Mouse (Mus musculus): ENCODE results near the gene Smarcad1. TPM values are rescaled to one million over a fixed set of nuclear protein-coding genes. Genes with fewer than 3 reads are reported as not detected.
"Not testable (repeated sequence)": the region's sequence is repeated elsewhere in the genome, so short reads cannot be mapped to it uniquely, and the experiment has no call there.

Smarcad1 gene
- polyA plus RNA-seq (2014; fragmentation: Nextera tagmentation; extraction: Ambion mirVana) = 46.7 and 48.3 TPM in 2 replicates

- Histone ChIP-seq H3K9ac (ENCODE audit: low read depth, low read length) (peak within 1 kb of the TSS; percentile 99), H3K4me2 (ENCODE audit: low read depth, low read length) (peak within 1 kb of the TSS; percentile 77), H3K9me3 (ENCODE audit: control insufficient read depth, low read length) (0 out of 2 replicates have a peak, but pooled peaks cover 8% of the 10 kb centered on the region), H3K27me3 (replicated peaks; ENCODE audit: control insufficient read depth, insufficient read depth, low read length) (no peaks in the 10 kb centered on the region), H3K4me1 (ENCODE audit: control insufficient read depth, insufficient read depth, low read length) (peaks cover 9% of the 10 kb centered on the region), H3K27ac (replicated peaks; ENCODE audit: low read depth, low read length) (peak within 1 kb of the TSS; percentile 98), H3K36me3 (ENCODE audit: control insufficient read depth, insufficient read depth, low read length) (peaks cover 37% of the 10 kb centered on the region), H3K4me3 (ENCODE audit: low read depth, low read length) (peak within 1 kb of the TSS; percentile 83)
- ATAC-seq (ENCODE audit: low read depth) = peak; percentile 95
- under 1% methylated on average over 80 of the region's 81 CpGs for WGBS
- peak; percentile 99 for DNase-seq (ENCODE audit: low spot score)
These were observed at the start of gene Smarcad1 for GRCm38 (mm10) chr6:65042491-65043171. Gene Smarcad1, plus strand, starts transcription at chr6:65042583.

GRCm38 (mm10) chr6:64996824-64997421 lies 45.5 kb upstream of the Smarcad1 start:
- H3K4me3 ChIP-seq (ENCODE audit: low read depth, low read length) = no peak overlapping the region
- DNase-seq (ENCODE audit: low spot score) (peak; percentile 48), ATAC-seq (ENCODE audit: low read depth) (peak; percentile 75)
- no peak overlapping the region for H3K27ac ChIP-seq (replicated peaks; ENCODE audit: low read depth, low read length)
- no peaks in the 10 kb centered on the region for H3K9me3 ChIP-seq (ENCODE audit: control insufficient read depth, low read length)
- no peaks in the 10 kb centered on the region for H3K36me3 ChIP-seq (ENCODE audit: control insufficient read depth, insufficient read depth, low read length)
- no peaks in the 10 kb centered on the region for H3K27me3 ChIP-seq (replicated peaks; ENCODE audit: control insufficient read depth, insufficient read depth, low read length)
- no peaks in the 10 kb centered on the region for H3K4me1 ChIP-seq (ENCODE audit: control insufficient read depth, insufficient read depth, low read length)
- H3K9ac ChIP-seq (ENCODE audit: low read depth, low read length) = no peak overlapping the region
- H3K4me2 ChIP-seq (ENCODE audit: low read depth, low read length) = no peak overlapping the region
- 40% methylated on average over 13 of the region's 13 CpGs for WGBS

- H3K4me1 ChIP-seq (ENCODE audit: control insufficient read depth, insufficient read depth, low read length) = no peaks in the 10 kb centered on the region
- DNase-seq (ENCODE audit: low spot score) (no peak), ATAC-seq (ENCODE audit: low read depth) (no peak)
- H3K9ac ChIP-seq (ENCODE audit: low read depth, low read length) = no peak overlapping the region
- no peaks in the 10 kb centered on the region for H3K27me3 ChIP-seq (replicated peaks; ENCODE audit: control insufficient read depth, insufficient read depth, low read length)
- no peak overlapping the region for H3K4me3 ChIP-seq (ENCODE audit: low read depth, low read length)
- H3K9me3 ChIP-seq (ENCODE audit: control insufficient read depth, low read length) = no peaks in the 10 kb centered on the region
- H3K27ac ChIP-seq (replicated peaks; ENCODE audit: low read depth, low read length) = no peak overlapping the region
- H3K4me2 ChIP-seq (ENCODE audit: low read depth, low read length) = no peak overlapping the region
- WGBS = 90% methylated on average over 2 of the region's 2 CpGs
- no peaks in the 10 kb centered on the region for H3K36me3 ChIP-seq (ENCODE audit: control insufficient read depth, insufficient read depth, low read length)
These were observed 44.6 kb upstream of the Smarcad1 start for GRCm38 (mm10) chr6:64997805-64998204.

- H3K4me3 ChIP-seq (ENCODE audit: low read depth, low read length); ATAC-seq (ENCODE audit: low read depth): not testable (repeated sequence)
- WGBS = 83% methylated on average over 5 of the region's 5 CpGs
These were observed 41.6 kb upstream of the Smarcad1 start for GRCm38 (mm10) chr6:65000757-65001156.

GRCm38 (mm10) chr6:65002196-65002595 lies 40.2 kb upstream of the Smarcad1 start:
- 71% methylated on average over 3 of the region's 3 CpGs for WGBS
- Histone ChIP-seq H3K4me3 (ENCODE audit: low read depth, low read length) (no peak overlapping the region), H3K36me3 (ENCODE audit: control insufficient read depth, insufficient read depth, low read length) (no peaks in the 10 kb centered on the region), H3K4me1 (ENCODE audit: control insufficient read depth, insufficient read depth, low read length) (no peaks in the 10 kb centered on the region), H3K27ac (replicated peaks; ENCODE audit: low read depth, low read length) (no peak overlapping the region), H3K27me3 (replicated peaks; ENCODE audit: control insufficient read depth, insufficient read depth, low read length) (no peaks in the 10 kb centered on the region), H3K9ac (ENCODE audit: low read depth, low read length) (no peak overlapping the region), H3K9me3 (ENCODE audit: control insufficient read depth, low read length) (no peaks in the 10 kb centered on the region), H3K4me2 (ENCODE audit: low read depth, low read length) (no peak overlapping the region)
- ATAC-seq (ENCODE audit: low read depth) (no peak), DNase-seq (ENCODE audit: low spot score) (no peak)

More at GRCm38 (mm10) chr6:65000757-65001156, 41.6 kb upstream of the Smarcad1 start:
- not testable (repeated sequence) for H3K4me1 ChIP-seq (ENCODE audit: control insufficient read depth, insufficient read depth, low read length); DNase-seq (ENCODE audit: low spot score); H3K9ac ChIP-seq (ENCODE audit: low read depth, low read length); H3K36me3 ChIP-seq (ENCODE audit: control insufficient read depth, insufficient read depth, low read length); H3K9me3 ChIP-seq (ENCODE audit: control insufficient read depth, low read length); H3K27me3 ChIP-seq (replicated peaks; ENCODE audit: control insufficient read depth, insufficient read depth, low read length); H3K4me2 ChIP-seq (ENCODE audit: low read depth, low read length); H3K27ac ChIP-seq (replicated peaks; ENCODE audit: low read depth, low read length)

- no peak overlapping the region for H3K4me2 ChIP-seq (ENCODE audit: low read depth, low read length)
- DNase-seq (ENCODE audit: low spot score) (no peak), ATAC-seq (ENCODE audit: low read depth) (no peak)
- H3K9ac ChIP-seq (ENCODE audit: low read depth, low read length) = no peak overlapping the region
- H3K36me3 ChIP-seq (ENCODE audit: control insufficient read depth, insufficient read depth, low read length) = no peaks in the 10 kb centered on the region
- WGBS = 53% methylated on average over 5 of the region's 5 CpGs
- no peaks in the 10 kb centered on the region for H3K9me3 ChIP-seq (ENCODE audit: control insufficient read depth, low read length)
- H3K4me1 ChIP-seq (ENCODE audit: control insufficient read depth, insufficient read depth, low read length) = no peaks in the 10 kb centered on the region
- H3K4me3 ChIP-seq (ENCODE audit: low read depth, low read length) = no peak overlapping the region
- no peak overlapping the region for H3K27ac ChIP-seq (replicated peaks; ENCODE audit: low read depth, low read length)
- H3K27me3 ChIP-seq (replicated peaks; ENCODE audit: control insufficient read depth, insufficient read depth, low read length) = no peaks in the 10 kb centered on the region
These were observed 33.5 kb upstream of the Smarcad1 start for GRCm38 (mm10) chr6:65008836-65009235.

GRCm38 (mm10) chr6:65011444-65011990 lies 30.9 kb upstream of the Smarcad1 start:
- ATAC-seq (ENCODE audit: low read depth) = no peak
- no peak overlapping the region for H3K4me3 ChIP-seq (ENCODE audit: low read depth, low read length)
- no peak for DNase-seq (ENCODE audit: low spot score)
- H3K27me3 ChIP-seq (replicated peaks; ENCODE audit: control insufficient read depth, insufficient read depth, low read length) = no peaks in the 10 kb centered on the region
- WGBS = 81% methylated on average over 5 of the region's 5 CpGs
- no peak overlapping the region for H3K9ac ChIP-seq (ENCODE audit: low read depth, low read length)
- no peaks in the 10 kb centered on the region for H3K36me3 ChIP-seq (ENCODE audit: control insufficient read depth, insufficient read depth, low read length)
- H3K9me3 ChIP-seq (ENCODE audit: control insufficient read depth, low read length) = no peaks in the 10 kb centered on the region
- no peak overlapping the region for H3K27ac ChIP-seq (replicated peaks; ENCODE audit: low read depth, low read length)
- no peak overlapping the region for H3K4me2 ChIP-seq (ENCODE audit: low read depth, low read length)
- H3K4me1 ChIP-seq (ENCODE audit: control insufficient read depth, insufficient read depth, low read length) = no peaks in the 10 kb centered on the region

- Histone ChIP-seq H3K9ac (ENCODE audit: low read depth, low read length) (no peak overlapping the region), H3K4me3 (ENCODE audit: low read depth, low read length) (no peak overlapping the region), H3K9me3 (ENCODE audit: control insufficient read depth, low read length) (no peaks in the 10 kb centered on the region), H3K27me3 (replicated peaks; ENCODE audit: control insufficient read depth, insufficient read depth, low read length) (no peaks in the 10 kb centered on the region), H3K36me3 (ENCODE audit: control insufficient read depth, insufficient read depth, low read length) (no peaks in the 10 kb centered on the region), H3K4me2 (ENCODE audit: low read depth, low read length) (no peak overlapping the region), H3K27ac (replicated peaks; ENCODE audit: low read depth, low read length) (no peak overlapping the region), H3K4me1 (ENCODE audit: control insufficient read depth, insufficient read depth, low read length) (no peaks in the 10 kb centered on the region)
- ATAC-seq (ENCODE audit: low read depth) (no peak), DNase-seq (ENCODE audit: low spot score) (no peak)
- WGBS = 82% methylated on average over 2 of the region's 2 CpGs
These were observed 30.2 kb upstream of the Smarcad1 start for GRCm38 (mm10) chr6:65012142-65012541.
